Mouse (Mus musculus) forebrain, embryonic 12.5 days (tissue): ENCODE results near the gene Hmgb4. TPM values are rescaled to one million over a fixed set of nuclear protein-coding genes. Genes with fewer than 3 reads are reported as not detected.

ENCODE experiments used
- ATAC-seq: fragments of 200-750 bp; cut with Nextera tagmentation; 2 replicates; pipeline ENCODE4 v1.8.0; 2017; ENCODE audit warnings: moderate TSS enrichment; ENCODE audit not compliant: low FRiP score
- H3K27ac ChIP-seq: fragments of 300-500 bp; sonication (generic); 2 replicates; pipeline ENCODE4 v1.5.1; 2016; ENCODE audit warnings: mild to moderate bottlenecking
- H3K27me3 ChIP-seq: fragments of 300-500 bp; sonication (generic); 2 replicates; pipeline ENCODE4 v1.6.1; 2016; ENCODE audit warnings: mild to moderate bottlenecking
- H3K36me3 ChIP-seq: fragments of 300-500 bp; sonication (generic); replicated peaks from 2 replicates; pipeline ENCODE4 v1.6.1; 2016; ENCODE audit warnings: mild to moderate bottlenecking
- H3K4me1 ChIP-seq: fragments of 300-500 bp; sonication (generic); 2 replicates; pipeline ENCODE4 v1.6.1; 2016
- H3K4me2 ChIP-seq: fragments of 300-500 bp; sonication (generic); 2 replicates; pipeline ENCODE4 v1.6.1; 2016; ENCODE audit warnings: mild to moderate bottlenecking, moderate library complexity
- H3K4me3 ChIP-seq: fragments of 300-500 bp; sonication (generic); replicated peaks from 2 replicates; pipeline ENCODE4 v1.5.1; 2016; ENCODE audit warnings: mild to moderate bottlenecking
- H3K9ac ChIP-seq: fragments of 300-500 bp; sonication (generic); 2 replicates; pipeline ENCODE4 v1.6.1; 2016; ENCODE audit warnings: mild to moderate bottlenecking
- H3K9me3 ChIP-seq: fragments of 300-500 bp; sonication (generic); 2 replicates; pipeline ENCODE4 v1.6.1; 2016
- WGBS: fragments of 180-500 bp; shearing (Covaris S2); methylation state at CpG from one replicate; pipeline ENCODE4 v1.1.7; 2016; 5-methylcytosine and 5-hydroxymethylcytosine counted together
- polyA plus RNA-seq: library from polyadenylated mRNA; unstranded; fragments of >200 nt; fragmentation: Nextera tagmentation; extraction: Ambion mirVana; gene quantifications from 2 replicates; pipeline ENCODE4 v1.2.1, GENCODE M21; 2016

The Hmgb4 gene
- polyA plus RNA-seq, 1 experiment from 2014 or later = not detected

DNA sequence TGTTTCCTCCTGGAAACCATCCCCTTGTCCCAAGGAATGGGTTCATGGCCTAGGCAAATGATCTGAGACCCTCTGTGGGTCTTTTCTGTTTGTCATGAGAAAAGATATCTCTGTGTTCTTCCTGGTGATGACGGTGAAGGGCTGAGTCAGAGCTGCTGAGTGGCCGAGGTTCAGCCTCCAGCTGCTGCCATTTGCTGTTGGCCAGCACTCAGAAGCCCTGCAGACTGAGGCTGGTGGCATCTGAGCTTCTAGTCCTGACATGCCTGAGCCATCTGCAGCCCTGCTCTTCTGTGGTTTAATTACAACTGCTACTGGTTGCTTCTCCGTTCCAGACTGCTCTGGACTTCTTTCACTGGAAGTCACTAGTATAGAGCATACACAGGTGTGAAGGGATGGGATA, 4.6 kb upstream of the Hmgb4 start:
- H3K27ac ChIP-seq = no peak overlapping the region
- H3K4me3 ChIP-seq = no peak overlapping the region
- no peaks in the 10 kb centered on the region for H3K36me3 ChIP-seq
- H3K4me1 ChIP-seq = no peaks in the 10 kb centered on the region
- no peak overlapping the region for H3K4me2 ChIP-seq
- no peaks in the 10 kb centered on the region for H3K9me3 ChIP-seq
- 82% methylated on average over 3 of the region's 3 CpGs for WGBS
- no peak for ATAC-seq
- no peak overlapping the region for H3K9ac ChIP-seq
- no peaks in the 10 kb centered on the region for H3K27me3 ChIP-seq

DNA sequence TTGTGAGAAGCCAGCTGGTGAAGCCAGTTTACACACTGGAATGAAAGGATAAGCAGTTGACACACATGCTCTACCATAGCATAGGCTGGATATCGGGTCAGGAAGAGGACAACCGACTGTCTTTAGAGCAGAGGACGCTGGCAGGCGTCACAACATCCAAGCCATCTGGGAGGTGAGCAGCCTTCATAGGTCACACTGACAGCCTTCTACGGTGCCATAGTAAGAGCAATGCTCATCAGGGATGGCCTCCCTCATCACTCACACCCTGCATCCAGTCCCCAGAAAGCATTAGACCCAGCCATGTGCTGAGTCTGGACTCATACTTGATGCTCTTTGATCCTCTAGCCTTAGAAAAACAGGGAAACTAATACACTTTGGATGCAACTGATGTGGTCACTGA, 3.7 kb upstream of the Hmgb4 start:
- H3K36me3 ChIP-seq = no peaks in the 10 kb centered on the region
- no peak overlapping the region for H3K27ac ChIP-seq
- H3K4me3 ChIP-seq = no peak overlapping the region
- WGBS = 96% methylated on average over 5 of the region's 5 CpGs
- ATAC-seq = no peak
- no peaks in the 10 kb centered on the region for H3K9me3 ChIP-seq
- H3K4me2 ChIP-seq = no peak overlapping the region
- no peaks in the 10 kb centered on the region for H3K27me3 ChIP-seq
- no peaks in the 10 kb centered on the region for H3K4me1 ChIP-seq
- no peak overlapping the region for H3K9ac ChIP-seq

DNA sequence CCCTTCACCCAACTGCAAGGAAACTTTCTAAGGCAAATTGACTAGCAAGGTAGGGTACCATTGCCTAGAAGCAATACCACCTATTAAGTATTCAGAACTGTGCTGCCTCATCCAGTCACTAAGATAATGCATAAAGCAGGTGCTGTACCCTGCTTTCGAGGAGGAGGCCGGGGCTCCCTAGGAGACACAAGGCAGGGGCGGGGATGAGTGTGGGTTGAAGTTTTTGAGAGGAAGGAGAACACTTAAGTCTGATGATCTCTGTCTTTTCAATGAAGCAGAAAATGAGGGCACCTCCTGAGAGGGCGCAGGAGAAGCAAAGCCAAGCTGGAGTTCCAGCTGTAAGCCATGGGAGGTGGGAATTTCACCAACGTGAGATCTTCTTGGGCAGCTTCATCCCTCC, 1.5 kb downstream of the Hmgb4 start:
- H3K4me1 ChIP-seq = no peaks in the 10 kb centered on the region
- H3K9me3 ChIP-seq = no peaks in the 10 kb centered on the region
- WGBS = 84% methylated on average over 5 of the region's 5 CpGs
- H3K4me2 ChIP-seq = no peak overlapping the region
- H3K36me3 ChIP-seq = no peaks in the 10 kb centered on the region
- H3K27ac ChIP-seq = no peak overlapping the region
- H3K9ac ChIP-seq = no peak overlapping the region
- no peak for ATAC-seq
- no peaks in the 10 kb centered on the region for H3K27me3 ChIP-seq
- no peak overlapping the region for H3K4me3 ChIP-seq

DNA sequence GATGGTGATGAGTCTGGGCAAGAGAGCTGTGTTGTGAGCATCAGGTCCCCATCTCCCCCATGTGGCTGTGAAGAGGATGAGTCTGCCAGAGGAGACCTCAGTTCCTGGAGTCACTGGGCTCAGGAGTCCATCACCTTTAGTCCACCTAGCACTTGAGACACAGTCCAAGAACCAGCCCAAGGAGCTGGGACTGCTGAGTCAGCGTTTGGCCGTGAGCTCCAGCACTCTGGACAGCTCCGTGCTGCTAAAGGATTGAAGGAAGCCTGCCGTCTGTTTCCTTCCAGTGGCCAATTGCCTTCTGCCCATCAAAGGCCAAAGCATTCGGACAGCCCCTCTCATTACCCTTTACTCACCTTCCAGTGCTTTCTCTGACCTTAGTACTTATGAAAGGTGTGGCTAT, 12.1 kb downstream of the Hmgb4 start:
- H3K27ac ChIP-seq = no peak overlapping the region
- no peak overlapping the region for H3K4me2 ChIP-seq
- no peaks in the 10 kb centered on the region for H3K9me3 ChIP-seq
- H3K9ac ChIP-seq = no peak overlapping the region
- H3K4me3 ChIP-seq = no peak overlapping the region
- ATAC-seq = no peak
- peaks cover 4% of the 10 kb centered on the region; the same call in 1 of the 2 replicates for H3K4me1 ChIP-seq
- H3K27me3 ChIP-seq = no peaks in the 10 kb centered on the region
- no peaks in the 10 kb centered on the region for H3K36me3 ChIP-seq
- WGBS = 11% methylated on average over 5 of the region's 5 CpGs

DNA sequence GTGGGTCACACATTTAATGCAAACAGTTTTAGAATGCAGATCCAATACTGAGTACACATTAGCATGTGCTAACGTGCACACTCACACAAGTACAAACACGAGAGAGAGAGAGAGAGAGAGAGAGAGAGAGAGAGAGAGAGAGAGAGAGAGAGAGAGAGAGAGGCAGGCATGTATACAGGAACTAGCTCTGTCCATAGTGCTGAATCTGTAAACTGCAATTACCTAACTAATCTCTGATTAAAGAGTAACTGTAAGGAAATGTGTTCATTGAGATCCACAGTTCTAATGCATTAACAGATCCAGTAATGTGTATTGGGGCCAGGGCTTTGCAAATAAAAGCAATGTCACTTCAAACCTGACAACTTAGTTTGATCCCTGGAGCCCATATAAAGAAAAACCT, 15.6 kb downstream of the Hmgb4 start:
- H3K27me3 ChIP-seq = no peaks in the 10 kb centered on the region
- H3K9me3 ChIP-seq = no peaks in the 10 kb centered on the region
- no peak for ATAC-seq
- no peak overlapping the region for H3K9ac ChIP-seq
- H3K4me3 ChIP-seq = no peak overlapping the region
- H3K36me3 ChIP-seq = no peaks in the 10 kb centered on the region
- H3K4me1 ChIP-seq = peaks cover 26% of the 10 kb centered on the region
- no peak overlapping the region for H3K27ac ChIP-seq
- no peak overlapping the region for H3K4me2 ChIP-seq
- 31% methylated on average over 2 of the region's 2 CpGs for WGBS

DNA sequence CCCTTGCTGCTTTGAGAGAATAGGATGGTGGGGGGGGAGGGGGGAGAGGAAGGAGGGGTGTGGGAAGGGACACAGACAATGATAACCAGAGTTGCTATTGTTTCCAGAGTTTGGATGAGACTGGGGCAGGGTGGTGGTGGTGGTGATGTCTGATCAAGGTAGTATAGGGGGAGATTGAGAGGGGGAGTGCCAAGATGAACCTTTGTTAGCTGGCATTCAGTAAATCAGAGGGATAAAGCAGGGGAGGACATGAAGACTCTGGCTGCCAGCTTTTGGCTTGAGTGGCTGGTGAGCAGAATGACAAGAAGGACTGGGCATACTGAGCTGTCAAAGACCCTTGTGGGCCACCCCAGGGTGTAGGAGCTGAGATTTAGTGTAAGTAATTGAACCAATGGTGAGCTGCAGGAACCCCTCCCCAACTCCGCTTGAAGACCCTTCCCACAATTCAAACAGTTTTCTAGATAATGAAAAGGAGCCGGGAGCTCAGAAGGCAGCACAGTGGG, 18.9 kb downstream of the Hmgb4 start:
- Histone ChIP-seq H3K4me3 (no peak overlapping the region), H3K9ac (no peak overlapping the region), H3K4me1 (peaks cover 21% of the 10 kb centered on the region), H3K27me3 (no peaks in the 10 kb centered on the region), H3K9me3 (no peaks in the 10 kb centered on the region), H3K4me2 (no peak overlapping the region), H3K27ac (no peak overlapping the region), H3K36me3 (no peaks in the 10 kb centered on the region)
- 15% methylated on average over 2 of the region's 2 CpGs for WGBS
- no peak for ATAC-seq

DNA sequence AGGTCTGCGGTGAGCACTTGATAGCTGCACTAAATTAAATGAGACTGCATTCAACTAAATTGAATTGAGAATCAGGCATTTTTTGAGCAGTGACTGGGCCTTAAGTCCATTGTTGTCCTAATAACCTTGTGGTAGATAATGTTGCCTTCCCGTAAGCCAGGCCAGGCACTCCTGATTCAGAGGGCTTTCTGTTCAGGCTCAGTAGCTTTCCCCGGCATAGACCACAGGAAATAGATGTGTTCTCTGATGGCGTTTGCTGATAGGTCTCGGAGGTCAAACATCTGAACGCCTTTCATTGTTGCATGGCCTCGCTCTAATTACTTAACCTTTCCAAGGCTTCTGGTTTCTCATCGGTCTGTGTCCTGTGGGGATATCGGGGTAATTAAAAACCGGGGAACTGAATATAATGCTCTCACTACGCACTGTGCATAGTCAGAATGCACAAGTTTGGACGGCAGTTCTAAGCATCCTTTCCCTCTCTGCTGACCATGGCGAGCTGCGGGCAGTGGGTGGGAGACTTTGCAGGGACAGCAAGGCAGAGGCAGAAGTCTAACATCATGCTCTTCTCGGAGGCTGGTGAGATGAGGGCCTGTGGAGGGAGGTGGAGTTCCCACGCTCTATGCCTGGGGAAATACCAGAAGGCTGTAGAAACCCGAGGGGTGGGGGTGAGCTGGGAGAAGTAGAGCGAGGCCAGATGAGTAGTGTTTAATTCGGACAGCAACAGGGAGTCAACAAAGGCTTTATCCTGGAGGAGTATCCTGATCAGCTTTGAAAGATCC, 19.5 kb downstream of the Hmgb4 start:
- no peak overlapping the region for H3K4me2 ChIP-seq
- peaks cover 21% of the 10 kb centered on the region for H3K4me1 ChIP-seq
- H3K27me3 ChIP-seq = no peaks in the 10 kb centered on the region
- H3K27ac ChIP-seq = no peak overlapping the region
- no peak overlapping the region for H3K9ac ChIP-seq
- no peaks in the 10 kb centered on the region for H3K36me3 ChIP-seq
- no peak overlapping the region for H3K4me3 ChIP-seq
- H3K9me3 ChIP-seq = no peaks in the 10 kb centered on the region
- 0 out of 2 replicates have a peak, but pooled peaks have one; percentile 41 for ATAC-seq
- 4% methylated on average over 19 of the region's 19 CpGs for WGBS

DNA sequence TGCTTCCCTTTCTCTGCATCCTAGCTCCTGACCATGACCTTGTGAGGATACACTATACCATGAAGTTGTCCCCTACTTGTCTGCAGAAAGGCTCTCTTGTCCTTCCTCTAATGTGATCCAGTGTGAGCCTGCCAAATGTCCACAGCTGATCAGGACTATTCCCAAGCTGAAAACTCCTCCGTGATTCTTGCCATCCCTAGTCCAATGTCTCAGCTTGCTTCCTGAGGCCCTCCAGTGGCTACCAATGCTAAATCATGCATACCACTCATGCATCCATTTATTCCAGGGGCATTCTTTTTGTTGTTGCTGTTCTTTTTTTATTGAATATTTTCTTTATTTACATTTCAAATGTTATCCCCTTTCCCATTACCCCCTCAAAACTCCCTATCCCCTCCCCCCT, 21.6 kb downstream of the Hmgb4 start:
- H3K27ac ChIP-seq = no peak overlapping the region
- no peaks in the 10 kb centered on the region for H3K36me3 ChIP-seq
- no peak overlapping the region for H3K4me2 ChIP-seq
- H3K9me3 ChIP-seq = no peaks in the 10 kb centered on the region
- 54% methylated on average over 1 of the region's 1 CpGs for WGBS
- no peaks in the 10 kb centered on the region for H3K27me3 ChIP-seq
- no peak overlapping the region for H3K4me3 ChIP-seq
- H3K4me1 ChIP-seq = peaks cover 21% of the 10 kb centered on the region
- no peak overlapping the region for H3K9ac ChIP-seq
- no peak for ATAC-seq

DNA sequence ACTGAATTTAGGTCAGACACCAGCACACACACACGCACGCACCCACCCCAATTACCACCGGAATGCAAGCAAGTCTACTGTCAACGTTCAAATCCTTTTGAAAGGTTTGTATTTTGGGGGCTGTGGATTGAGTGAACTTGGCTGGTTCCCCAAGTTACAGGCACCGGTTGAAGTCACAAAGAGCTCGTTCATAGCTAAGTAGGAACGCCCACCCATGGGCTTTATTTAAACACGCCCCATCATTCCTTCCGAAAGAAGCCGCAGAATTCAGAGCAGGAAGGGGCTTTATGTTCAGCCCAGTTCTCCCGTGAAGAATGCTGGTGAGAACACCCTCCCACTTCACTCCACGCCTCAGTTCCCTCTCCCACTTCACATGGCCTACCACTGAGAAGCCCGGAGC, 27.3 kb downstream of the Hmgb4 start:
- Histone ChIP-seq H3K9me3 (no peaks in the 10 kb centered on the region), H3K9ac (no peak overlapping the region), H3K4me1 (0 out of 2 replicates have a peak, but pooled peaks cover 2% of the 10 kb centered on the region), H3K36me3 (no peaks in the 10 kb centered on the region), H3K4me3 (no peak overlapping the region), H3K27ac (no peak overlapping the region), H3K4me2 (no peak overlapping the region), H3K27me3 (no peaks in the 10 kb centered on the region)
- no peak for ATAC-seq
- WGBS = 81% methylated on average over 13 of the region's 13 CpGs

DNA sequence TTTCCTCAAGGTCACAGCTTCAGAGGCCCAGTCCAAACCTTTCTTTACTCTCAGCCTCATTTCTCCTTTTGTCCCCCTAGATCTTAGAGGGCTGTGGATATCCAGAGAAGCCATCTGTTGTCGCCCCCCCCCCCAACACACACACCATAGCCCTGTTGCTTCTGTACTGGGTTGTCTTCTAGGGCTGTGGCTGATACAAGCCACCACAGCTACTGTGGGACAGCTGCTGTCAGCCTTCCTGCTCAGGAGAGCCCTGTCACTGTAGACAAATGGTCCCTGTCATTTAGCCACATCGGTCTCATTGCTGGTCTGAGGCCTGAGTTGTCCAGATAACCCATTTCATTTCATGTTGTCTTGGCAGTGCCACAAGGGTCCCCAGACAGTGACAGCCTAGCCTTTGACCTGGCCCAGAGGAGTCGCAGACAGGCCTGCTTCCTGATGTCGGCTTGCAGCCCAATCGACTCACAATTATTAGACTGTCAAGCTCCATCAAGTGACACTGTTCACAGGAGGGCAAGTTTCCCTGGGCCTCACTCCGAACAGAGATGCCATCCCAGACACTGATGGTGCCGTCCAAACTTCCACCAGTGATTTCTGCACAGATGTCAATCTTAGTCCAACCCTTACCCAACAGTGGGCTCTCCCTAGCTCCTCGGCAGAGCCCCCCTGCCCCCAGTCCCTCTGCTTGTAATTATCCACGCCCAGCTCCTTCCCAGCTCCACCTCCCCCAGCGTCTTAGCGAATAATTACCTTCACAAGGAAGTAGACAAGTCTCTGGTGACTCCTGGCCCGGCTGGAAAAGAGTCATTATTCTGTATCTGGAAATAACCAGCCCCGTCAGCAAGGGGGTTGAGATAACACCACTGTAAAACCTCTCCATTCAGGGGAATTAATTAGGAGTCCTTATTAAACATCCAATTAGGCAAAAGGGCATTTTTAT, 33.1 kb downstream of the Hmgb4 start:
- H3K9me3 ChIP-seq = no peaks in the 10 kb centered on the region
- peak; percentile 55; the same call in 1 of the 2 replicates for ATAC-seq
- no peaks in the 10 kb centered on the region for H3K36me3 ChIP-seq
- H3K4me2 ChIP-seq = no peak overlapping the region
- 41% methylated on average over 13 of the region's 13 CpGs for WGBS
- H3K27ac ChIP-seq = no peak overlapping the region
- H3K27me3 ChIP-seq = no peaks in the 10 kb centered on the region
- no peak overlapping the region for H3K4me3 ChIP-seq
- peaks cover 15% of the 10 kb centered on the region for H3K4me1 ChIP-seq
- H3K9ac ChIP-seq = no peak overlapping the region

DNA sequence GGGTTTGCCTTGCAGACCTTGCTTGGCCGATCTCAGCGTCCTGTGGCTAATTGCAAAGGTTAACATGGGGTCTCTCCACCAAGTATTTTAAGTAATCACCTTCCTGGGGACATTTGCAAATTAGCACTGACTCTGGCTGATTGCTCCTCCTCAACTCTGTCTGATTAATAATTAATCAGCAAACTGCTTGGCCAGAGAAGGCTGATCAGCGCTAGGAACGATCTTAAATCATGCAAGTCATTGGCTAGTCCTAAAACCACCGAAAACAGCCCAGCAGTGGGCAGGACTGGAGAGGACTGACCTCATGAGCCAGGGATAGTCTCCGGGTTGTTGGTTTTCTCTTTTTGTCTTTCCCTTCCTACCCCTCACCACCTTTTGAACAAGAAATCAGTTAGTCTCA, 36.3 kb downstream of the Hmgb4 start:
- no peaks in the 10 kb centered on the region for H3K36me3 ChIP-seq
- 75% methylated on average over 6 of the region's 6 CpGs for WGBS

DNA sequence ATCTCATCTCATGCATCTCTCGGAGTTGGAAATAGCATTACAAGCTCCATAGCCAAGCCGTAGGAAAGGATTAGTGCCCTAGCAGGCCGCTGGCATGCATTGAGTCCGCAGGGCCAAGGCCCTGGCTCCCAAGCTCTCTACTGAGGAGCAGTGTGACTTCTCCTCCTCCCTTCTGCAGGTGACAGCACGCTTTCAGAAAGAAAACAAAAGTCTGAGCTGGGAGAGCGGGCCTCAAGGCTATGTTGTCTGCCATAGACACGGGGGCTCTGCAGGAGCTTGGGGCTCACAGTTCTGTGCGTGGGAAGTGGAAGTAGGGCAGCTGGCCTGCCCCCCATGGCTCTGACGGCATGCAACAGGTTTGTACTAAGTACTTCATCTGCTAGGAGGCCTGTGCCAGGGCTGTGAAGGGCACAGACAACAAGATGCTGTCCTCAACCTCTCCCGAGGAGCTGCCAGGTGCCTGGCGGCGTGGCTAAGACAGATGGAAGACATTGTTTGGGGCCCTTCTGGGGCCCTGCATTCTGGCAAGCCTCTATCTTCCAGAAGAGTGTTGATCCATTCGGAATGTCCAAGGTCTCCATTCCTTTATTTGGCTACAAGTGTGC, 42.7 kb downstream of the Hmgb4 start:
- no peak overlapping the region for H3K4me3 ChIP-seq
- 83% methylated on average over 13 of the region's 13 CpGs for WGBS

More for the DNA sequence above, 36.3 kb downstream of the Hmgb4 start:
- Histone ChIP-seq H3K9me3 (no peaks in the 10 kb centered on the region), H3K4me1 (peaks cover 15% of the 10 kb centered on the region), H3K27me3 (peaks cover 3% of the 10 kb centered on the region; the same call in 1 of the 2 replicates), H3K27ac (no peak overlapping the region), H3K4me3 (no peak overlapping the region), H3K4me2 (no peak overlapping the region), H3K9ac (no peak overlapping the region)
- no peak for ATAC-seq

More for the DNA sequence above, 42.7 kb downstream of the Hmgb4 start:
- Histone ChIP-seq H3K27ac (no peak overlapping the region), H3K36me3 (no peaks in the 10 kb centered on the region), H3K27me3 (peaks cover 3% of the 10 kb centered on the region; the same call in 1 of the 2 replicates), H3K9me3 (no peaks in the 10 kb centered on the region), H3K9ac (no peak overlapping the region), H3K4me2 (no peak overlapping the region), H3K4me1 (peaks cover 1% of the 10 kb centered on the region)
- ATAC-seq = no peak
